Mouse (Mus musculus): ENCODE data around the gene Fam181a.

Fam181a gene

GRCm38 (mm10) chr12:103333426-103333825, 22.7 kb downstream of the Fam181a start:
- no peak for TF ChIP-seq GATA4 (IDR thresholded peaks at IDR 0.05; ENCODE audit: insufficient replicate concordance, low read length)

GRCm38 (mm10) chr12:103336766-103337165, 26.0 kb downstream of the Fam181a start:
- TF ChIP-seq GATA4 (IDR thresholded peaks at IDR 0.05; ENCODE audit: insufficient replicate concordance, low read length) = no peak

DNA sequence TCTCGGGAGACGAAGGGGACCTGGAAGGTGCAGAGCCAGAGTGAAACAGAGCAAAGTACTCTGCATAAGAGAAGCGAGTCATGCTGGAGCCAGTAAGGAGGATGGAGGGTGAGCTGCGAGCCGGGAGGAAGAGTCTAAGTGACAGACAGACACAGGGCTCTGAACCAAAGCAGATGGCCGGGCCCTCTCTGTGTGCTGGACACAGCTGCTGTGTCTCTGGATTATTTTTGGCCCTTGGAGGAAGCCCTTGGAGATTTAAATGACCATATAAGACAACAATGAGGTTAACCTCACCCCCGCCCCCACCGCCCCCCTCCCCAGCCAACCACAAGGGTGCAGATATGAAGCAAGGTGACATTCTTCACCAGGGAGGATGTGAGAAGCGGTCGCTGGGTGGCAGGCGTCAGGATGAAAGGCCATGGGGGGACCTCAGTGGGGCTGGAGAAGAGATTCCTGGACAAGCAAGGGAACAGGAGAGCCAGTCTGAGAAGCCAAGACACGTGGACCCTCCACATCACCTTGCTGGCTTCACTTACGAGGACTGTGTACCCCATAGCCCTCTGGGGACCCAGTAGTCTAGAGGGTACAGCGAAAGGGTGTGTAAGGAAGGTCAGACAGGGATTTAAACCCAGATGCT, 27.5 kb downstream of the Fam181a start:
- TF ChIP-seq GATA4 (IDR thresholded peaks at IDR 0.05; ENCODE audit: insufficient replicate concordance, low read length) = no peak

- TF ChIP-seq GATA4 (IDR thresholded peaks at IDR 0.05; ENCODE audit: insufficient replicate concordance, low read length) = no peak
These were observed 30.4 kb downstream of the Fam181a start for GRCm38 (mm10) chr12:103341212-103341611.

GRCm38 (mm10) chr12:103343456-103343855, 32.7 kb downstream of the Fam181a start:
- no peak for TF ChIP-seq GATA4 (IDR thresholded peaks at IDR 0.05; ENCODE audit: insufficient replicate concordance, low read length)

- no peak for TF ChIP-seq GATA4 (IDR thresholded peaks at IDR 0.05; ENCODE audit: insufficient replicate concordance, low read length)
These were observed 34.2 kb downstream of the Fam181a start for GRCm38 (mm10) chr12:103344934-103345333.

- no peak for TF ChIP-seq GATA4 (IDR thresholded peaks at IDR 0.05; ENCODE audit: insufficient replicate concordance, low read length)
These were observed 36.2 kb downstream of the Fam181a start for GRCm38 (mm10) chr12:103346945-103347344.

DNA sequence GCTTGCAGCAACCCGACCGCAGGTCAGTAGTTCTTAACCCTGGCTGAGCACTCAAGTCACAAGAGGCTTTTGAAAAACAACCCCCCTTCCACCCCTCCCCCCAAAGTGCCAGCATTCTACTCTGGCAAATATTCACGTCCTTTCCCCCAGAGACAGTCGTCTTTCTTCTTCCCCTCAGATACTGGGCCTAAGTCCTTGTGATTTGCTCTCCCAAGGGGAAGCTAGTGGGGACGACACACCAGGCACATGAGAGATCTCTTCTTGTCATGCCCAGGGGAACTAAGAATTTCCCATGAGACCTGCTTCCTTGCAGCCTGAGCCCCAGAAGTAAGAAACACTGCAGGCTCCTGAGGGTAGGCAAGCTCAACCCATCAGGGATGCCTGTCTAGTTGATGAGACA, 36.6 kb downstream of the Fam181a start:
- TF ChIP-seq GATA4 (IDR thresholded peaks at IDR 0.05; ENCODE audit: insufficient replicate concordance, low read length) = no peak

DNA sequence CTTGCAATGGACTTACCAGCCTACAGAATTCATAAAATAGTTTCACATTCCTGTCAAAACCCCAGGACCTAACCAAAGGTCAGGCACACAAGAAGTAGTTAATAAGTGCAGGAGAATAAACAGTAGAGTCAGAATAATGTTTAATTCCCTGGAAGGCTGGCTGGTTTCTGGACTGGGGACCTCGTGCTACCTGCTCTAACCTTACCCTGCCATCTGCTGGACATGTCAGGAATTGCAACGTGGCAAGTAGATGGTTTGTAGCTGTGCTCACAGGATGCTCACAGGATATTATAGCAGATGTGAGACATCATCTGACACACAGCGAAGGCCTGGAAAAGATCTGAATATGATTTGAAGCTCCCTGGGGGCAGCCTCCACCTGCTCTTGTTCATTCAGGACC, 37.7 kb downstream of the Fam181a start:
- TF ChIP-seq GATA4 (IDR thresholded peaks at IDR 0.05; ENCODE audit: insufficient replicate concordance, low read length) = no peak

GRCm38 (mm10) chr12:103352735-103353134, 42.0 kb downstream of the Fam181a start:
- TF ChIP-seq GATA4 (IDR thresholded peaks at IDR 0.05; ENCODE audit: insufficient replicate concordance, low read length) = no peak

DNA sequence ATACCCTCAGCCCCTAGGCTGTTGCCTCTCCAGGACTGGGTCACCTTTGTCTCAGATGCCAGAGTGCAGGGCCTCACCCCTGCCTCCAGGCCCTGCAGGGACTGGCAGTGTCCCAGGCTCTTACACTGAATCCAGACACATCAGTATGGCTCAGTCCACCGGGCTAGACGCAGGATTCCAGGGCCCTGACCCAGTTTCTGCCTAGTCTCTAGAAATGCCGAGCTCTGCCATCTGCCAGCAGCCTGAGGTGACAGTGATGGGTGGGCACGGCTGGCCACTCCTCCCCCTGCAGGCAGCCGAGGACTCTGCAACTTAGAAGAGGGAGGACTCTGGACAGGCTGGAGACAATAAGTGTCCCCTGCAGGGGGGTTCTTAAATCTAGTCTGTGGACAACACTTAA, 42.8 kb downstream of the Fam181a start:
- TF ChIP-seq GATA4 (IDR thresholded peaks at IDR 0.05; ENCODE audit: insufficient replicate concordance, low read length) = no peak

GRCm38 (mm10) chr12:103355746-103356414, 45.1 kb downstream of the Fam181a start, which contains the start of gene Asb2:
Asb2 (minus strand) TSS chr12:103356001.
- TF ChIP-seq GATA4 (IDR thresholded peaks at IDR 0.05; ENCODE audit: insufficient replicate concordance, low read length) = no peak

DNA sequence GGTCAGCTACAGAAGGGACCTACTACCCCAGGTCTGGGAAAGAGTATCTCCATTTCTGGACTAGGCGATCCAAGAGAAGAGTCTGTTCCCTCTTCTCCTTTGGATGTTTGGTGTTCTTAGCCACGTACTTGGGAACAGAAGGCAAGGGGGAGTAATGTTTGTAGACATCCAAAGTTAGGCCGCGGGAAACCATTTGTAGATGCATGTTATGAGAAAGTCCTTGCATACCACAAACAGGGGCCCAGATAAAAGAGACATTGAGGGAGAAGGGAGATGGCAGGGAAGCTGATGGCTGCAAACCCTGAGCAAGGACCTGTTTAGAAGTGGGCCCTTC, 45.6 kb downstream of the Fam181a start:
- no peak for TF ChIP-seq GATA4 (IDR thresholded peaks at IDR 0.05; ENCODE audit: insufficient replicate concordance, low read length)

DNA sequence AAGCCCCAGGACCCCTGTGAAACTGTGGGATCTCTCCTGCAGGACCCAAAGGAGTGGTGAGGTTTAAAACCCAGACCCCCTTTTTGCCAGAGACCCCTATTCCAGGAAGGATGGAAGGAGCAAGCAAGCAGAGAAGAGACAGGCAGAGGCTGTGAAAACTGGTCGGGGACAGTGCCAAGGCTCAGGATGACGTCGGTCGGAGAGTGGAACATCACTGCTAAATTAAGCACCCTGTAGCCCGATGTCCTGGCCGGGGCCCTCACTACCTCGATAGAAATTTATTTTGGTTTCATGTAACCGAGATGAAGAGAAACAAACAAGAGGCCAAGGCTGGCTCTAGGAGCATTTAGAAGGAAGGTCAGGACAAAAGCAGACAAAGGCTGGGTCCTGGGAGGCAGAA, 47.4 kb downstream of the Fam181a start:
- no peak for TF ChIP-seq GATA4 (IDR thresholded peaks at IDR 0.05; ENCODE audit: insufficient replicate concordance, low read length)

DNA sequence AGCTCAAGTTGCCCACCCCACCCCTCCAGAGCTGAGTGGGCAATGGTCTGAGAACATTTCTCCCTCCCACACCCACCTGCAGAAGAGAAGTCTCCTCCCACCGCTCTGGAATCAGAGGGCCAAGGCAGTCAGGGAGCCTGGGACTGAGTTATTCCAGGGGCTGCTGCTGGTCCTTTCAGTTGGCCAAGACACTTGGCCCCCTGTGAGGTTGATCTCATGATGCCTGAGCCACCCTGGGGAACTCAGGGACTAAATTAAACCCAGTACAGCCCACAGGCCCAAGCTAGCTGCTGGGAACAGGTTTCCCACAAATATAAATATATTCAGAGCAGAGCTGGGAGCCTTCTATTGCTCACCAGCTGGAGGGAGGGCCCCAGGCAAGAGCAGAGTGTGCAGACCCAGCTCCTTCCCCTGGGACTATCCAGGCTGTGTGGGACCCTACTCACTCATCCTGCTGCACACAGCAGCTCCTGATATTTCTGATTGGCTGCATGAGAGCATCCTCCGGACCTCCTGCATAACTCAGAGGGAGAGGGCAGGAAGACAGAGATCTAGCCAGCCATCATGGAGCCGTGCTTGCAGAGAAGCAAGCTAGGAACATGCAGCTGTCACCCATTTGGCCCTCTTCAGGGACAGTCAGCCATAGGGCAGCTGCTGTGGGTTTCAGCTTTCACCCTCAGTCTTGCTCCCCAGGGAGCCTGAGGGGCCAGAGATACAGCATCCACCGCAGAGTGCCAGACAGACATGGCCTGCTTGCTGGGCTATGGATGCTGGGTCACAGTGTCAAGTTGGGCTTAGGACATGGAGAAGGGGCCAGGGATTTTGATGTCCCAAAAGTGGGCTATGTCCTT, 48.4 kb downstream of the Fam181a start:
- no peak for TF ChIP-seq GATA4 (IDR thresholded peaks at IDR 0.05; ENCODE audit: insufficient replicate concordance, low read length)

DNA sequence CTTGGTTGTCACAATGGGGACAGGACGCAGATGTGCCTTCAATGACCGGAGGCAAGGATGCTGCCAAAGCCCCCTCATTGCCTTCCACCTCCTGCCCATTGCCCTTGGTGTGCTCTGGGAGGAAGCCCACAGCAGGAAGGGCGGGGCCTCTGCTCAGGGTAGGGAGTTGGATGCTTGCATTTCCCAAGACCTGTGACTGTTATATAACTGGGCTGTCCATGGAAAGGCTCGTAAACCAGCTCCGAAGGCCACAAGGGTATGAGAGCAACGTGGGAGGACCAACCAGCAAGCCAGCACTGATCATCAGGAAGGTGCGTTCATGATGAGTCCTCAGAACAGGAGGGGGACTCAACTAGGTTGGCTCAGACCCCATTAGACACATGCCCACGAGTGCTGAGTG, 50.0 kb downstream of the Fam181a start:
- TF ChIP-seq GATA4 (IDR thresholded peaks at IDR 0.05; ENCODE audit: insufficient replicate concordance, low read length) = no peak
